Mouse (Mus musculus) lung, embryonic 14.5 days (tissue): Measurements from ENCODE around the gene Gpank1. TPM values are rescaled to one million over a fixed set of nuclear protein-coding genes. Genes with fewer than 3 reads are reported as not detected.

Source experiments
- ATAC-seq: fragments of 200-750 bp; cut with Nextera tagmentation; 2 replicates; pipeline ENCODE4 v1.8.0; 2017; ENCODE audit warnings: mild to moderate bottlenecking, moderate TSS enrichment, moderate library complexity; ENCODE audit not compliant: insufficient read depth
- DNase-seq: peaks from one replicate; pipeline ENCODE4 v3.0.0-alpha.2; 2015
- H3K27ac ChIP-seq: fragments of 300-500 bp; sonication (generic); 2 replicates; pipeline ENCODE4 v1.5.1; 2014; ENCODE audit warnings: low read depth, mild to moderate bottlenecking, moderate library complexity
- H3K27me3 ChIP-seq: fragments of 300-500 bp; sonication (generic); 2 replicates; pipeline ENCODE4 v1.6.1; 2014; ENCODE audit warnings: low read length, control low read depth; ENCODE audit not compliant: insufficient read depth
- H3K36me3 ChIP-seq: fragments of 300-500 bp; sonication (generic); 2 replicates; pipeline ENCODE4 v1.6.1; 2014; ENCODE audit warnings: control low read depth; ENCODE audit not compliant: insufficient read depth
- H3K4me1 ChIP-seq: fragments of 300-500 bp; sonication (generic); 2 replicates; pipeline ENCODE4 v1.6.1; 2014; ENCODE audit warnings: antibody characterized with exemption, control low read depth; ENCODE audit not compliant: insufficient read depth
- H3K4me2 ChIP-seq: fragments of 300-500 bp; sonication (generic); 2 replicates; pipeline ENCODE4 v1.6.1; 2014; ENCODE audit warnings: mild to moderate bottlenecking
- H3K4me3 ChIP-seq: fragments of 300-500 bp; sonication (generic); 2 replicates; pipeline ENCODE4 v1.5.1; 2014; ENCODE audit warnings: low read depth, low read length
- H3K9ac ChIP-seq: fragments of 300-500 bp; sonication (generic); 2 replicates; pipeline ENCODE4 v1.6.1; 2014
- H3K9me3 ChIP-seq: fragments of 300-500 bp; sonication (generic); 2 replicates; pipeline ENCODE4 v1.6.1; 2016; ENCODE audit warnings: low read depth, low read length, control low read depth
- CTCF ChIP-seq: IDR thresholded peaks from 2 replicates; pipeline ENCODE4 v1.5.1; 2016; ENCODE audit warnings: antibody characterized with exemption, low read depth
- WGBS: fragments of 180-500 bp; shearing (Covaris S2); extraction: QIAGEN DNeasy Blood & Tissue Kit; methylation state at CpG from one replicate; pipeline ENCODE4 v1.1.7; 2014; 5-methylcytosine and 5-hydroxymethylcytosine counted together
- polyA plus RNA-seq: library from polyadenylated mRNA; unstranded; fragments of >200 nt; fragmentation: Nextera tagmentation; extraction: Ambion mirVana; gene quantifications from 2 replicates; pipeline ENCODE4 v1.2.1, GENCODE M21; 2014

Gpank1 gene
- polyA plus RNA-seq, 1 experiment from 2014 or later, result 19.0 TPM

- H3K4me1 ChIP-seq, result no peaks in the 10 kb centered on the region
- H3K27me3 ChIP-seq, result no peaks in the 10 kb centered on the region
- no peak overlapping the region for H3K4me3 ChIP-seq
- H3K27ac ChIP-seq, result no peak overlapping the region
- no peak overlapping the region for H3K9ac ChIP-seq
- no peak for ATAC-seq
- H3K9me3 ChIP-seq, result no peaks in the 10 kb centered on the region
- no peak overlapping the region for H3K4me2 ChIP-seq
- no peak for DNase-seq
- no peak for TF ChIP-seq CTCF
- WGBS, result 87% methylated on average over 12 of the region's 12 CpGs
- peaks cover 100% of the 10 kb centered on the region for H3K36me3 ChIP-seq
Measured at GRCm38 (mm10) chr17:35155451-35155850, 34.2 kb downstream of the Gpank1 start.

GRCm38 (mm10) chr17:35156461-35157200, 35.4 kb downstream of the Gpank1 start:
- H3K4me2 ChIP-seq, result no peak overlapping the region
- no peak overlapping the region for H3K9ac ChIP-seq
- no peak overlapping the region for H3K4me3 ChIP-seq
- DNase-seq (no peak), ATAC-seq (no peak)
- H3K36me3 ChIP-seq, result peaks cover 100% of the 10 kb centered on the region
- WGBS, result 90% methylated on average over 33 of the region's 33 CpGs
- TF ChIP-seq CTCF, result no peak
- H3K27me3 ChIP-seq, result no peaks in the 10 kb centered on the region
- H3K4me1 ChIP-seq, result no peaks in the 10 kb centered on the region
- no peaks in the 10 kb centered on the region for H3K9me3 ChIP-seq
- H3K27ac ChIP-seq, result no peak overlapping the region

- TF ChIP-seq CTCF, result no peak
- Histone ChIP-seq H3K9ac (no peak overlapping the region), H3K4me3 (no peak overlapping the region), H3K27me3 (no peaks in the 10 kb centered on the region), H3K36me3 (peaks cover 100% of the 10 kb centered on the region), H3K9me3 (no peaks in the 10 kb centered on the region), H3K4me2 (no peak overlapping the region), H3K27ac (no peak overlapping the region), H3K4me1 (no peaks in the 10 kb centered on the region)
- 91% methylated on average over 8 of the region's 8 CpGs for WGBS
- DNase-seq (no peak), ATAC-seq (no peak)
Measured at GRCm38 (mm10) chr17:35157254-35157653, 36.0 kb downstream of the Gpank1 start.

- H3K4me3 ChIP-seq, result no peak overlapping the region
- no peaks in the 10 kb centered on the region for H3K9me3 ChIP-seq
- no peak overlapping the region for H3K27ac ChIP-seq
- no peak overlapping the region for H3K4me2 ChIP-seq
- TF ChIP-seq CTCF, result no peak
- H3K9ac ChIP-seq, result no peak overlapping the region
- ATAC-seq (no peak), DNase-seq (no peak)
- H3K4me1 ChIP-seq, result peaks cover 4% of the 10 kb centered on the region; the same call in 1 of the 2 replicates
- H3K27me3 ChIP-seq, result no peaks in the 10 kb centered on the region
- WGBS, result 83% methylated on average over 8 of the region's 8 CpGs
- H3K36me3 ChIP-seq, result peaks cover 100% of the 10 kb centered on the region
Measured at GRCm38 (mm10) chr17:35157661-35158175, 36.5 kb downstream of the Gpank1 start.

- Histone ChIP-seq H3K4me1 (peaks cover 6% of the 10 kb centered on the region; the same call in 1 of the 2 replicates), H3K27me3 (no peaks in the 10 kb centered on the region), H3K27ac (no peak overlapping the region), H3K36me3 (peaks cover 90% of the 10 kb centered on the region), H3K4me3 (no peak overlapping the region), H3K9me3 (no peaks in the 10 kb centered on the region), H3K9ac (no peak overlapping the region), H3K4me2 (no peak overlapping the region)
- WGBS, result 92% methylated on average over 16 of the region's 16 CpGs
- no peak for TF ChIP-seq CTCF
- DNase-seq (no peak), ATAC-seq (no peak)
Measured at GRCm38 (mm10) chr17:35158850-35159593, 37.8 kb downstream of the Gpank1 start.

GRCm38 (mm10) chr17:35159638-35160037, 38.4 kb downstream of the Gpank1 start:
- WGBS, result 83% methylated on average over 7 of the region's 7 CpGs
- peaks cover 84% of the 10 kb centered on the region for H3K36me3 ChIP-seq
- ATAC-seq (no peak), DNase-seq (no peak)
- no peak for TF ChIP-seq CTCF
- H3K9ac ChIP-seq, result no peak overlapping the region
- no peak overlapping the region for H3K4me3 ChIP-seq
- no peak overlapping the region for H3K4me2 ChIP-seq
- no peak overlapping the region for H3K27ac ChIP-seq
- no peaks in the 10 kb centered on the region for H3K27me3 ChIP-seq
- no peaks in the 10 kb centered on the region for H3K9me3 ChIP-seq
- H3K4me1 ChIP-seq, result peaks cover 6% of the 10 kb centered on the region; the same call in 1 of the 2 replicates

GRCm38 (mm10) chr17:35161421-35161820, 40.2 kb downstream of the Gpank1 start:
- 83% methylated on average over 11 of the region's 11 CpGs for WGBS

More at GRCm38 (mm10) chr17:35161421-35161820, 40.2 kb downstream of the Gpank1 start:
- DNase-seq (no peak), ATAC-seq (no peak)
- H3K4me1 ChIP-seq, result peaks cover 13% of the 10 kb centered on the region; the same call in 1 of the 2 replicates
- H3K36me3 ChIP-seq, result peaks cover 66% of the 10 kb centered on the region
- no peak overlapping the region for H3K27ac ChIP-seq
- H3K9ac ChIP-seq, result no peak overlapping the region
- H3K4me2 ChIP-seq, result peak overlapping the region; percentile 99; the same call in 1 of the 2 replicates
- no peak for TF ChIP-seq CTCF
- no peaks in the 10 kb centered on the region for H3K27me3 ChIP-seq
- no peak overlapping the region for H3K4me3 ChIP-seq
- H3K9me3 ChIP-seq, result no peaks in the 10 kb centered on the region
